Comparison of ENCODE assay signal across 13 mouse cellular contexts in genomic region chr9:49110476-49111220, GRCm38 (mm10). TPM values are rescaled to one million over a fixed set of nuclear protein-coding genes. Genes with fewer than 3 reads are reported as not detected.
DNase-seq lines count a peak whose midpoint lies in the region; ATAC-seq and TF ChIP-seq lines count a peak whose summit lies in the region.
"Had no signal": no experiment of that assay in that cellular context is flagged by ENCODE, and none has a peak within 500 bp of the region (broad histone marks: within the 10 kb centered on the region; RNA-seq: fewer than 3 reads in every experiment).

No protein-coding gene starts in this region.

- TF ChIP-seq CTCF in intestine, postnatal 0 days (IDR thresholded peaks at IDR 0.05; ENCODE audit: low read depth), result no peak

- H3K4me3 ChIP-seq in intestine, embryonic 14.5 days (ENCODE audit: low read depth, low read length), result no peak overlapping the region
- no peak overlapping the region for H3K4me3 ChIP-seq in intestine, postnatal 0 days (ENCODE audit: low read depth, low read length)
- no peak overlapping the region for H3K4me3 ChIP-seq in stomach, embryonic 14.5 days (ENCODE audit: low read depth, low read length)

- no peaks in the 10 kb centered on the region for H3K27me3 ChIP-seq in intestine, embryonic 14.5 days (replicated peaks; ENCODE audit: control insufficient read depth, insufficient read depth, low read length)
- no peaks in the 10 kb centered on the region for H3K27me3 ChIP-seq in intestine, postnatal 0 days (replicated peaks; ENCODE audit: control insufficient read depth, insufficient read depth, low read length)
- no peaks in the 10 kb centered on the region for H3K27me3 ChIP-seq in stomach, embryonic 14.5 days (ENCODE audit: control insufficient read depth, insufficient read depth, low read length)

- H3K9me3 ChIP-seq in intestine, embryonic 14.5 days (ENCODE audit: control insufficient read depth, low read length), result no peaks in the 10 kb centered on the region
- no peaks in the 10 kb centered on the region for H3K9me3 ChIP-seq in intestine, postnatal 0 days (ENCODE audit: control insufficient read depth)
- H3K9me3 ChIP-seq in stomach, embryonic 14.5 days (ENCODE audit: control insufficient read depth, low read depth, low read length), result no peaks in the 10 kb centered on the region

- H3K36me3 ChIP-seq in intestine, embryonic 14.5 days (ENCODE audit: control insufficient read depth, insufficient read depth, low read length), result no peaks in the 10 kb centered on the region
- H3K36me3 ChIP-seq in intestine, postnatal 0 days (ENCODE audit: control insufficient read depth, insufficient read depth), result no peaks in the 10 kb centered on the region
- H3K36me3 ChIP-seq in stomach, embryonic 14.5 days (ENCODE audit: control insufficient read depth, insufficient read depth, low read length), result no peaks in the 10 kb centered on the region

- WGBS in intestine, embryonic 14.5 days, result 29% methylated on average over 6 of the region's 6 CpGs
- WGBS in intestine, postnatal 0 days, result 61% methylated on average over 6 of the region's 6 CpGs
- WGBS in stomach, embryonic 14.5 days, result 35% methylated on average over 6 of the region's 6 CpGs

- DNase-seq in intestine, embryonic 14.5 days (ENCODE audit: low spot score), result peak; percentile 58
- peak; percentile 24 for DNase-seq in embryo, embryonic 10.5 days (ENCODE audit: low spot score)
- DNase-seq in kidney, postnatal 36 days, result peak; percentile 18 to 28
- DNase-seq in layer of hippocampus, adult 8-10 months (ENCODE audit: low spot score in 2 of 2), result no peak
- no peak for DNase-seq in retina, embryonic 14.5 days (ENCODE audit: low spot score)
- DNase-seq: cerebellum, postnatal 36 days; thymus, postnatal 4 days had no signal

- peaks cover 4% of the 10 kb centered on the region for H3K4me1 ChIP-seq in intestine, embryonic 14.5 days (replicated peaks; ENCODE audit: control insufficient read depth, insufficient read depth, low read length)
- H3K4me1 ChIP-seq in intestine, postnatal 0 days (replicated peaks; ENCODE audit: control insufficient read depth, insufficient read depth, low read length), result no peaks in the 10 kb centered on the region
- 0 out of 2 replicates have a peak, but pooled peaks cover 7% of the 10 kb centered on the region for H3K4me1 ChIP-seq in stomach, embryonic 14.5 days (ENCODE audit: control insufficient read depth, insufficient read depth, low read length)

- no peak overlapping the region for H3K9ac ChIP-seq in intestine, embryonic 14.5 days (ENCODE audit: low read length)
- no peak overlapping the region for H3K9ac ChIP-seq in intestine, postnatal 0 days (ENCODE audit: low read depth, low read length)
- H3K9ac ChIP-seq in stomach, embryonic 14.5 days (replicated peaks; ENCODE audit: low read depth, low read length), result no peak overlapping the region
- H3K9ac ChIP-seq: liver, embryonic 14.5 days had no signal

- H3K4me2 ChIP-seq in intestine, embryonic 14.5 days (ENCODE audit: low read length), result no peak overlapping the region
- no peak overlapping the region for H3K4me2 ChIP-seq in intestine, postnatal 0 days (replicated peaks; ENCODE audit: low read depth)
- no peak overlapping the region for H3K4me2 ChIP-seq in stomach, embryonic 14.5 days (replicated peaks; ENCODE audit: low read depth, low read length)

- ATAC-seq in intestine, embryonic 14.5 days (replicated peaks; ENCODE audit: low FRiP score, low TSS enrichment, low read depth), result peak; percentile 71; the same call in 1 of the 2 replicates
- no peak for ATAC-seq in intestine, postnatal 0 days
- ATAC-seq in stomach, embryonic 14.5 days (ENCODE audit: insufficient number of reproducible peaks, insufficient read depth, low FRiP score, low read depth), result peak; percentile 73; the same call in 1 of the 2 replicates
- ATAC-seq in granulocyte monocyte progenitor cell, adult 5-6 weeks (replicated peaks; ENCODE audit: poor library complexity, severe bottlenecking), result no peak

- peak overlapping the region; percentile 29; the same call in 1 of the 2 replicates for H3K27ac ChIP-seq in intestine, embryonic 14.5 days (ENCODE audit: low read depth)
- H3K27ac ChIP-seq in intestine, postnatal 0 days (ENCODE audit: low read depth, low read length), result no peak overlapping the region
- peak overlapping the region; percentile 29; the same call in 1 of the 2 replicates for H3K27ac ChIP-seq in stomach, embryonic 14.5 days (ENCODE audit: low read length)
- H3K27ac ChIP-seq: liver, embryonic 14.5 days had no signal

RNA-seq across cellular contexts. Expression of gene Tmprss5, which starts 29.6 kb away (rescaled TPM):
- 1.2 and 1.3 TPM in 2 replicates for polyA plus RNA-seq in intestine, embryonic 14.5 days (2014; fragmentation: Nextera tagmentation; extraction: Ambion mirVana)
- 0.86 and 1.1 TPM in 2 replicates for polyA plus RNA-seq in intestine, postnatal 0 days (2015; fragmentation: Nextera tagmentation; extraction: Ambion mirVana)
- polyA plus RNA-seq in stomach, embryonic 14.5 days (2014; fragmentation: Nextera tagmentation; extraction: Ambion mirVana), result 5.0 and 5.5 TPM in 2 replicates
- not detected in 2 replicates for total RNA-seq in granulocyte monocyte progenitor cell, adult 5-6 weeks (2014; fragmentation: Nextera tagmentation)
- total RNA-seq in granulocyte monocyte progenitor cell, adult 5-6 weeks (2017), result not detected in 2 replicates
- 1 to 10 TPM; 1.2 to 2.8 (median 2.3) TPM for total RNA-seq in layer of hippocampus, adult 8-10 months (2022)
- total RNA-seq: monocyte, adult 5-6 weeks had no signal
- polyA plus RNA-seq: heart, embryonic 14.5 days had no signal

RNA-seq across cellular contexts. Expression of gene Zw10, which starts 55.2 kb away (rescaled TPM):
- 37.0 and 44.0 TPM in 2 replicates for polyA plus RNA-seq in intestine, embryonic 14.5 days (2014; fragmentation: Nextera tagmentation; extraction: Ambion mirVana)
- 8.1 and 9.9 TPM in 2 replicates for polyA plus RNA-seq in intestine, postnatal 0 days (2015; fragmentation: Nextera tagmentation; extraction: Ambion mirVana)
- polyA plus RNA-seq in stomach, embryonic 14.5 days (2014; fragmentation: Nextera tagmentation; extraction: Ambion mirVana), result 43.2 and 44.8 TPM in 2 replicates
- total RNA-seq in granulocyte monocyte progenitor cell, adult 5-6 weeks (2014; fragmentation: Nextera tagmentation), result 20.3 and 37.4 TPM in 2 replicates
- 19.8 and 34.0 TPM in 2 replicates for total RNA-seq in granulocyte monocyte progenitor cell, adult 5-6 weeks (2017)
- 10 to 100 TPM; 16.4 to 21.8 (median 17.6) TPM for total RNA-seq in layer of hippocampus, adult 8-10 months (2022)

Comparison
In these comparisons a context has a peak if more than half of its experiments do, and no peak if none do; other contexts are left out.
1. ATAC-seq: peak in intestine, embryonic 14.5 days (single experiment) and stomach, embryonic 14.5 days (single experiment); none in intestine, postnatal 0 days (single experiment) and granulocyte monocyte progenitor cell, adult 5-6 weeks (single experiment).
2. DNase-seq: peak in intestine, embryonic 14.5 days (single experiment), embryo, embryonic 10.5 days (single experiment) and kidney, postnatal 36 days (2 of 2); none in layer of hippocampus, adult 8-10 months (0 of 2) and retina, embryonic 14.5 days (single experiment).